Mouse (Mus musculus) c-Kit-positive CD71-negative TER-119-negative erythroid progenitor cells, embryonic 14.5 days (primary cell): ENCODE results near the gene S1pr1.

ENCODE experiments used
- DNase-seq: peaks from one replicate; pipeline ENCODE4 v3.0.0-alpha.2; 2013; ENCODE audit warnings: low read depth

The S1pr1 gene

GRCm38 (mm10) chr3:115673663-115674157, 41.2 kb downstream of the S1pr1 start:
- no peak for DNase-seq

DNA sequence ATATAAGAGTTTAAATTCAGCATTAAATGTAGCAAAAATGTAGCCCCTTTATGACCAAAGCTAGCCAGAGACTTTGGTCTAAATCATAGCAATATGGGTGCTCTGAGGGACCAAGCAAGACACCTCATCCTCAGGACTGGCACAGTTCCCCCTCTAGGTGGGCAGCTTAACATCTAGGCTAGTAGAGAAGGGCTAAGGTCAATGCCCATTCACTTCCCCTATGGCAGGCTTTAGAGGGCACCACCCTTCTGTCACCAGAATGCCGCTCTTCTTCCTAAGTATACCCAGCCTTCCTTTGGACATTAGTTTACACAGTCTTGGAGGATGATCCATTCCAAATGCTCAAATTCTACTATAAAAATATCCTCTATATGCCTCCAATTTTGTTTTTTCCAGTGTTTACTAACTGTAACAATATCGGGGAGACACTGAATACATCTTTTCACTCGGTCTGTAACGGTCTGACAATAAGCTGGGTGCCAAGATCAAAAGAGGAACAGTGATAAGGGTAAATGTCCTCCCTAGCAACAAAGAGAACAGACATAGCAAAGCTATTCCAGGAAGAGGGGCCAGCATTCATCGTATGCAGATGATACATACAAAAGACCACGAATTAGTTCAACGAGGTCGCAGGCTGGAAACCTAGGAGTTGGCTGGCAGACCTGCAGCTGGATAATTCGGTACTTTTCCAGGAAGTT, 41.8 kb downstream of the S1pr1 start:
- no peak for DNase-seq

GRCm38 (mm10) chr3:115669230-115669629, 45.6 kb downstream of the S1pr1 start:
- DNase-seq = no peak

GRCm38 (mm10) chr3:115667182-115667581, 47.7 kb downstream of the S1pr1 start:
- DNase-seq = no peak

DNA sequence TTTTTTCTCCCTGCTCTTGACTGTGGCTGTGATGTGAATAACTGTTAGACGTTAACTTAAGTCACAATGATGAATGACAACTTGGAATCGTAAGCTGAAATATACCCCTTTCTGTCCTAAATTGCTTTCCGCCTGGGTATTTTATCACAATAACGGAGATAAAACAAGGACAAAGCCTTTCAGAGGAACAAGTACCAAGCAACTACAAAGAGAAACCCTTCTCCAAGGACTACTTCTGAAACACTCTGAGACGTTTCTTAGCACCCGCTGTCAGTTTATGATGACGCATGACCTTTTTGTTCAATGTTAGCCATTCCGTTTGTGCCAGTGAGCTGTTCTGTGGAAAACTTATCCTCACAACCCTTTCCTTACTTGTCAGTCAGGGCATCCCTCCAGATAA, 48.3 kb downstream of the S1pr1 start:
- DNase-seq = no peak

DNA sequence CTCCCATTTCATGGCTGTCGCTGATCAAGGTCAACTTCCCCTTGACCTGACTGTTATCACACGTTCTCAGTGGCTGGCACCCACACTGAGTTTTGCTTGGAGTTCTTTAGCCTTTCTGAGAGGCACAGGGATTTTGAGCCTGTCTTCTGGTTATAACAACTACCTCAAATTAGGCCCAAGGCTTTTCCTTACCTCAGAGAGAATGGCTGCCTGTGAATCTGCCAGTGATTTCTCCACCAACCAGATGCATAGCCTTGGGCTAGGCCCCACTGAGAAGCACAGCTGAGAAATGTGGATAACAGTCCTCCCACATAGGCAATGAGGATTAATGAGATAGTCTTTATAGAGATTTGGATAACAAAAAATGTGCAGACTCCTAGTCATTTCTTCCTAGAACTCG, 50.4 kb downstream of the S1pr1 start:
- no peak for DNase-seq

GRCm38 (mm10) chr3:115660701-115661460, 54.0 kb downstream of the S1pr1 start:
- peak; percentile 68 for DNase-seq
